Mouse (Mus musculus) thymus, adult 2 months (tissue): ENCODE measurements around the gene Sorl1. TPM values are rescaled to one million over a fixed set of nuclear protein-coding genes. Genes with fewer than 3 reads are reported as not detected.

Experiments used
- DNase-seq: peaks from one replicate; pipeline ENCODE4 v3.0.0; 2021
- H3K27ac ChIP-seq: fragments of 200-500 bp; 2 replicates; pipeline ENCODE4 v1.5.1; 2012; ENCODE audit warnings: low read length, control low read depth; ENCODE audit not compliant: control insufficient read depth, insufficient read depth
- H3K27me3 ChIP-seq: fragments of 200-500 bp; 2 replicates; pipeline ENCODE4 v1.6.1; 2012; ENCODE audit warnings: mild to moderate bottlenecking, low read length, moderate library complexity, mixed read lengths; ENCODE audit not compliant: control insufficient read depth, insufficient read depth
- H3K36me3 ChIP-seq: fragments of 200-500 bp; 2 replicates; pipeline ENCODE4 v1.6.1; 2012; ENCODE audit warnings: mild to moderate bottlenecking, low read length, moderate library complexity; ENCODE audit not compliant: control insufficient read depth, insufficient read depth
- H3K4me1 ChIP-seq: fragments of 200-500 bp; replicated peaks from 2 replicates; pipeline ENCODE4 v1.6.1; 2012; ENCODE audit warnings: low read length; ENCODE audit not compliant: control insufficient read depth, insufficient read depth
- H3K4me3 ChIP-seq: fragments of 200-500 bp; 2 replicates; pipeline ENCODE4 v1.5.1; 2012; ENCODE audit warnings: mild to moderate bottlenecking, low read length, control low read depth, moderate library complexity; ENCODE audit not compliant: control insufficient read depth, insufficient read depth
- CTCF ChIP-seq: fragments of 200-500 bp; IDR thresholded peaks from 2 replicates; pipeline ENCODE4 v1.5.1; 2012; ENCODE audit warnings: mild to moderate bottlenecking, control low read depth, low read length, moderate library complexity, borderline replicate concordance; ENCODE audit not compliant: control insufficient read depth, poor library complexity, insufficient read depth; ENCODE audit errors: extremely low read depth
- POLR2A ChIP-seq: fragments of 200-500 bp; IDR thresholded peaks from 2 replicates; pipeline ENCODE4 v1.6.1; 2012; ENCODE audit warnings: mild to moderate bottlenecking, low read length, control low read depth, moderate library complexity; ENCODE audit not compliant: control insufficient read depth, poor library complexity, insufficient read depth; ENCODE audit errors: extremely low read depth
- WGBS: fragments of 180-500 bp; shearing (Covaris S2); methylation state at CpG from one replicate; pipeline ENCODE4 v1.1.7; 2018; 5-methylcytosine and 5-hydroxymethylcytosine counted together
- polyA plus RNA-seq: library from polyadenylated mRNA; depleted of rRNA; stranded (reverse); fragments of >200 nt; gene quantifications from 2 replicates; pipeline ENCODE4 v1.2.3, GENCODE M21; 2012

The Sorl1 gene
- polyA plus RNA-seq, 1 experiment: 27.7 TPM

DNA sequence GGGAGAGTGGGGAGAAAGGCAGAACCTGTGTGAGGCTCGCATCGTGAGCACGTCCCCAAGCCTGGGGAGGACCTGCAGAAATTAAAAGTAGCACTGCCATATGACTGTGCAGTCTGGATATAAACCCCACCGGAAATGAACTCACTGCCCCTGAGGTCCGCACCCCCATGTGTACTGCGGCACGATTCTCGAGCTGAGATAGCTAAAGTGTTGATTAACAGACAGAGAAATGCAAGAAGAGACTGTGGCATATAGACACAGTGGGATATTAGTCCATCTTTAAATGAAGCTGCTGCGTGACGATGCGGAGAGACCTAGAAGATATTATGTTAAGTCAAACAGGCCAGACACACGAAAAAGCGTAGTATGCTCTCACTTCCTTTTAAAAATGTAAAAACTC is 38.1 kb downstream of the Sorl1 start:
- Histone ChIP-seq H3K4me1 (no peaks in the 10 kb centered on the region), H3K27me3 (no peaks in the 10 kb centered on the region), H3K4me3 (no peak overlapping the region), H3K36me3 (no peaks in the 10 kb centered on the region), H3K27ac (no peak overlapping the region)
- DNase-seq: no peak
- no peak for TF ChIP-seq CTCF
- no peak for TF ChIP-seq POLR2A
- WGBS: 95% methylated on average over 13 of the region's 13 CpGs

DNA sequence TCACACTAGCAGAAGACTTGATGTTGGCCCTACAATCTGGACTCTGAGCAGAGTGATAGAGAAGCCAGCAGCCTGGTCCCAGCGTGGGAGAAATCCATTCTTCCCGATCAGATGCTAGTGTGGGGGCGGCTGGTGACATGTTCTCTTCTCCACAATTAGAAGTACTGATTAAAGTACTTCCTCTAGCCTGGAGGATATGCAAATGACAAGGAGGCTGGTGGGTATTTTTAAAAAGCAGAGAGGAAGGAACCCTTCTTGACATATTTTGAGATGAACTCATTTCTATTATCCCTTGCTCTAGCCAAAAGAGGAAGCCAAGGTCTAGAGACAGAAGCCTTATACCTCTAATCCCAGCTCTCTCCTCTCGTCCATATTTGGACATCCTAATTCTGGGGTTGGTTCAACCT is 40.4 kb downstream of the Sorl1 start:
- no peak for DNase-seq
- WGBS: 63% methylated on average over 4 of the region's 4 CpGs
- no peak for TF ChIP-seq POLR2A
- no peak for TF ChIP-seq CTCF
- no peaks in the 10 kb centered on the region for H3K4me1 ChIP-seq
- no peaks in the 10 kb centered on the region for H3K27me3 ChIP-seq
- H3K27ac ChIP-seq: no peak overlapping the region
- no peaks in the 10 kb centered on the region for H3K36me3 ChIP-seq
- H3K4me3 ChIP-seq: no peak overlapping the region

DNA sequence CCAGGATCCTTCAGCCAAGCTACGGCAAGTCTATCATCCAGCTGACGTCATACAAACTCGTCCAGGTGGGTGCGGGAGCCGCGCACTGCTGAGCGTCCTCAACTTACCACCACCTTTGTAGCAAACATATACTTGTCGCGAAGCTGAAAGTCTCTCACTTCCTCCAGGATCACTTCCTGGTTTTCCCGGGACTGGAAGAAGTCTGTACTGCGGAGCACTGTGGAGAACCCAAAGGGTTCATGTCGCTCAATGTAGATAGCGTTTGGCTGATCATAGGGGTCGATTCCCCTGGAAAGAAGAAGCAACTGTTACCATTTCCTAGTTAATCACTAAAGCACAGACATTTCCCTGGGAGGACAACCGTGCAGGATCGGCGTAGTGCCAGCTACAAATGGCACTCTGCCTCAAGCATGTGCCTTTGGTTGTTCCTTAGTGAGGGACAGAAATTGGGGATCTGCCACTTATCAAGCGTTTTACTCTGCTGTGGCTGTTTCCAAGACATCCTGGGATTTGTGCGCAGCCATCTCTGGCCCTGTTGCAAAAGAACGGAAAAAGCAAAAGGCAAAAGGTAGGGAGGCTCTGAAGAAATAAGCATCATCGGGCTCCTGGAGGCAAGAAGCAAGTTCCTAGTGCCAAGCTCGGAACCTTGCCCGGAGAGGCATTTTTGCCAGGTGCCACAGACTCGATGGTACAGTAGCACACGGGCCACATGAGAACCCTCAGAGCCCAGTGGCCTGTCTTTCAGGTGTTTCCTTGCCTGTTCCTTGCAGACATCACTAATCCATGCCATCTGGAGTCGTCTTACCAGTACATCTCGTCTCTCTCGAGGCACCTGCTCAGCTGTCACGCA is 42.2 kb downstream of the Sorl1 start:
- TF ChIP-seq POLR2A (no peak), CTCF (no peak)
- DNase-seq: no peak
- H3K4me1 ChIP-seq: no peaks in the 10 kb centered on the region
- no peaks in the 10 kb centered on the region for H3K36me3 ChIP-seq
- no peaks in the 10 kb centered on the region for H3K27me3 ChIP-seq
- no peak overlapping the region for H3K4me3 ChIP-seq
- H3K27ac ChIP-seq: no peak overlapping the region
- 97% methylated on average over 29 of the region's 29 CpGs for WGBS

DNA sequence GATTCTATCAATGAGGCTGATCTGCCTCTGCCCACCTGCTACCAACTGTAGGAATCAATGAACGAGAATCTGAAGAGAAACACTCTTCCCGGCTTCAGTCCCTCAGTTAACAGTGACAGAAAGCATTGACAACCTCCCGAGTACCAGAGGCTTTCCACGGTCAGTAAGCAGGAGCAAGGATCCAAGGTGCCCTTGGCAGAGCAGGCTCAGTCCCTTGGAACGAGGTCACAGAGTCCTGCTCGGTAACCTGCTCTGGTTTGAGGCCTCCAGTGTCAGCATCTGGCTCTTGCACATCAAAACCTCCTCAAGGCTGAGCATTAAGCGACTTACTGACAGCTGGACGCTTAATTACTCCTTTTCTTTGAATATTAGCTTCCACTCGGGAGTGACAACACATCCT is 43.4 kb downstream of the Sorl1 start:
- 0 out of 2 replicates have a peak, but pooled peaks cover 3% of the 10 kb centered on the region for H3K4me1 ChIP-seq
- TF ChIP-seq POLR2A: no peak
- TF ChIP-seq CTCF: no peak
- no peak for DNase-seq
- H3K36me3 ChIP-seq: no peaks in the 10 kb centered on the region
- H3K27ac ChIP-seq: no peak overlapping the region
- H3K27me3 ChIP-seq: no peaks in the 10 kb centered on the region
- 94% methylated on average over 9 of the region's 9 CpGs for WGBS
- no peak overlapping the region for H3K4me3 ChIP-seq

DNA sequence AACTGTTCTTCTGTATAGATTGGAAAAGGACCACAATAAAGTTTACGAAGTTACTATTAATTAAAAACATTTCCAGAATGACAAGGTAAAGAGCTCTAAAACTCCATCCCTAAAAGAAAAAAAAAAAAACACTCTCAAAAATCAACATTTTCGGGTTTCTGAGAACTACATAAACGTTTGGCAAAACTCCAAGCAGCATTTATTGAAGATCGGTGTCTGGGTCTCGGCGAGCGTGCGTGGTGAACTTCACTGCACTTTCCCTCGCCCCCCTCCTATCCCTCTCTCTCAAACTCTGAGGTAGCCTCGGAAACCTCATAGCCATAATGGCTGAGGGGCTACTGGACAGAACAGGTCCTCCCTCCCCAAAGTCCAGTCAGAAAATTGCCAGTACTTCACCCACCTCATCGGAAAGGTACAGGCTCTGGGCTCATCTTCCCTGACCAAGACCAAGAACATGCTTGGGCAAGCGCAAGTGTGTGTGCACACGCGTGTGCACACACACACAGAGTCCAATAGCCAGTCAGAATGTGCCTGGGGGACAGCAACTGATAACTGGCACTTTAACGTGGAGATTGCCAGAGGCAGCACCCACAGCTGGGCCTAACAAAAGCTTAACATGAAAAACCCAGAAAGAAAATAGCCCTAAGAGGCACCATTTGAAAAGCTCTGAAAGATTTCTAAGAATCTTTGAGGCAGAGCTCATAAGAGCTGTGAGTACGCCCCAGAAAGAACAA is 46.8 kb downstream of the Sorl1 start:
- TF ChIP-seq POLR2A: no peak
- no peak for TF ChIP-seq CTCF
- DNase-seq: no peak
- Histone ChIP-seq H3K27me3 (no peaks in the 10 kb centered on the region), H3K36me3 (no peaks in the 10 kb centered on the region), H3K4me1 (0 out of 2 replicates have a peak, but pooled peaks cover 3% of the 10 kb centered on the region), H3K27ac (no peak overlapping the region), H3K4me3 (no peak overlapping the region)
- 95% methylated on average over 16 of the region's 16 CpGs for WGBS

DNA sequence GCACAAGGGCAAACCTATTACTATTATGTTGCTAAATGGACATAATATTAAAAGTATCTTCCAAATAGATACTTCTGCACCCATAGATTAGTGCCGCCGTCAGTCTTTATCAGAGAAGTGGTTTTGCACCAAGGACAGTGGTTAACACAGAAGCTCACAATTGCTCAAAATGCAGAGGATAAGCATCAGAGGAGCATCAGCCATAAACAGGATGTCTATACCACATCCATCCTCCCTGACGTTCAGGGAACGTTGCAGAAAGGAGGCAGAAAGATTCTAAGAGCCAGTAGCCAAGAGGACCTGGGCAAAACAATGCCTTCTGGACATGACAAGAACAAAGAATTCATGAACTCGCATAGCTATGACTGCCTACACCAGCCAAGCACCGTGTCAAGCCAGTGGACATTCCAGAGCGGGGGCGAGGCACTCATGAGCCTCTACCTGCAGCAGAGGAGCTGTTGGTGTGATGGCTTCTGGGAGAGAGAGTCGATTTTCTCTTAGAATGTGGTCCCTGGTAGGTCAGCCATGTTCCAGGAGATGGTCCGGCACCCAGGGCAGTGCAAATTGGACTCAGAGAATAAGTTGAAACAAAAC is 47.7 kb downstream of the Sorl1 start:
- Histone ChIP-seq H3K4me1 (0 out of 2 replicates have a peak, but pooled peaks cover 3% of the 10 kb centered on the region), H3K4me3 (no peak overlapping the region), H3K27me3 (no peaks in the 10 kb centered on the region), H3K27ac (no peak overlapping the region), H3K36me3 (no peaks in the 10 kb centered on the region)
- 69% methylated on average over 10 of the region's 10 CpGs for WGBS
- no peak for DNase-seq
- TF ChIP-seq CTCF (no peak), POLR2A (no peak)
